Mouse (Mus musculus) lung, adult 2 months (tissue): Measurements from ENCODE around the gene Gipr.

ENCODE experiments used
- CTCF ChIP-seq: fragments of 200-500 bp; IDR thresholded peaks from 2 replicates; pipeline ENCODE4 v1.5.1; 2011; ENCODE audit warnings: mild to moderate bottlenecking, low read length, control low read depth; ENCODE audit not compliant: insufficient read depth
- POLR2A ChIP-seq: fragments of 200-500 bp; IDR thresholded peaks from 2 replicates; pipeline ENCODE4 v1.6.1; 2011; ENCODE audit warnings: low read depth, mild to moderate bottlenecking, control low read depth, low read length, borderline replicate concordance; ENCODE audit errors: extremely low read depth

- no peak for TF ChIP-seq CTCF
- TF ChIP-seq POLR2A = no peak
Observed at GRCm38 (mm10) chr7:19160115-19160514, 5.8 kb downstream of the Gipr start.
